Mouse (Mus musculus): Measurements from ENCODE around the gene Olfr95. TPM values are rescaled to one million over a fixed set of nuclear protein-coding genes. Genes with fewer than 3 reads are reported as not detected.

Olfr95 gene
- polyA plus RNA-seq, 1 experiment from 2014 or later = not detected

GRCm38 (mm10) chr17:37210884-37211768, 1.8 kb downstream of the Olfr95 start:
- 15% methylated on average over 40 of the region's 40 CpGs for WGBS
- H3K4me2 ChIP-seq (replicated peaks; ENCODE audit: low read depth, low read length) = peak overlapping the region; percentile 36
- no peaks in the 10 kb centered on the region for H3K4me1 ChIP-seq (ENCODE audit: control insufficient read depth, insufficient read depth, low read length)
- H3K9ac ChIP-seq (replicated peaks; ENCODE audit: low read depth, low read length) = no peak overlapping the region
- peak overlapping the region; percentile 22 for H3K4me3 ChIP-seq (ENCODE audit: low read depth, low read length)
- H3K9me3 ChIP-seq (ENCODE audit: control insufficient read depth, low read depth, low read length) = no peaks in the 10 kb centered on the region
- no peak for ATAC-seq (ENCODE audit: insufficient number of reproducible peaks, insufficient read depth, low FRiP score, low read depth)
- H3K27ac ChIP-seq (ENCODE audit: low read length) = no peak overlapping the region
- H3K36me3 ChIP-seq (ENCODE audit: control insufficient read depth, insufficient read depth, low read length) = no peaks in the 10 kb centered on the region
- peaks cover 8% of the 10 kb centered on the region; the same call in 1 of the 2 replicates for H3K27me3 ChIP-seq (ENCODE audit: control insufficient read depth, insufficient read depth, low read length)

GRCm38 (mm10) chr17:37203917-37204236, 9.0 kb downstream of the Olfr95 start:
- WGBS = 26% methylated on average over 3 of the region's 3 CpGs
- Histone ChIP-seq H3K36me3 (ENCODE audit: control insufficient read depth, insufficient read depth, low read length) (no peaks in the 10 kb centered on the region), H3K27me3 (ENCODE audit: control insufficient read depth, insufficient read depth, low read length) (no peaks in the 10 kb centered on the region), H3K4me3 (ENCODE audit: low read depth, low read length) (no peak overlapping the region), H3K4me2 (replicated peaks; ENCODE audit: low read depth, low read length) (no peak overlapping the region), H3K9ac (replicated peaks; ENCODE audit: low read depth, low read length) (no peak overlapping the region), H3K9me3 (ENCODE audit: control insufficient read depth, low read depth, low read length) (no peaks in the 10 kb centered on the region), H3K4me1 (ENCODE audit: control insufficient read depth, insufficient read depth, low read length) (no peaks in the 10 kb centered on the region), H3K27ac (ENCODE audit: low read length) (no peak overlapping the region)
- no peak for ATAC-seq (ENCODE audit: insufficient number of reproducible peaks, insufficient read depth, low FRiP score, low read depth)

GRCm38 (mm10) chr17:37203206-37203916, 9.6 kb downstream of the Olfr95 start:
- Histone ChIP-seq H3K9me3 (ENCODE audit: control insufficient read depth, low read depth, low read length) (no peaks in the 10 kb centered on the region), H3K4me3 (ENCODE audit: low read depth, low read length) (no peak overlapping the region), H3K4me2 (replicated peaks; ENCODE audit: low read depth, low read length) (no peak overlapping the region), H3K4me1 (ENCODE audit: control insufficient read depth, insufficient read depth, low read length) (no peaks in the 10 kb centered on the region), H3K36me3 (ENCODE audit: control insufficient read depth, insufficient read depth, low read length) (no peaks in the 10 kb centered on the region), H3K9ac (replicated peaks; ENCODE audit: low read depth, low read length) (no peak overlapping the region), H3K27ac (ENCODE audit: low read length) (no peak overlapping the region), H3K27me3 (ENCODE audit: control insufficient read depth, insufficient read depth, low read length) (0 out of 2 replicates have a peak, but pooled peaks cover under 1% of the 10 kb centered on the region)
- no peak for ATAC-seq (ENCODE audit: insufficient number of reproducible peaks, insufficient read depth, low FRiP score, low read depth)
- WGBS = under 1% methylated on average over 4 of the region's 4 CpGs

- no peak within 1 kb of the TSS for H3K27ac ChIP-seq (ENCODE audit: low read length)
- no peak within 1 kb of the TSS for H3K9ac ChIP-seq (replicated peaks; ENCODE audit: low read depth, low read length)
- WGBS = 71% methylated on average over 2 of the region's 2 CpGs
- no peak for ATAC-seq (ENCODE audit: insufficient number of reproducible peaks, insufficient read depth, low FRiP score, low read depth)
- H3K4me1 ChIP-seq (ENCODE audit: control insufficient read depth, insufficient read depth, low read length) = no peaks in the 10 kb centered on the region
- H3K36me3 ChIP-seq (ENCODE audit: control insufficient read depth, insufficient read depth, low read length) = no peaks in the 10 kb centered on the region
- H3K4me3 ChIP-seq (ENCODE audit: low read depth, low read length) = no peak within 1 kb of the TSS
- H3K27me3 ChIP-seq (ENCODE audit: control insufficient read depth, insufficient read depth, low read length) = peaks cover 19% of the 10 kb centered on the region; the same call in 1 of the 2 replicates
- no peaks in the 10 kb centered on the region for H3K9me3 ChIP-seq (ENCODE audit: control insufficient read depth, low read depth, low read length)
- H3K4me2 ChIP-seq (replicated peaks; ENCODE audit: low read depth, low read length) = no peak within 1 kb of the TSS
These were observed 12.0 kb downstream of the Olfr95 start, which contains the start of gene Olfr94 for GRCm38 (mm10) chr17:37200894-37201293. Gene Olfr94, minus strand, starts transcription at chr17:37200994.

GRCm38 (mm10) chr17:37196845-37197724, 15.8 kb downstream of the Olfr95 start:
- H3K27me3 ChIP-seq (ENCODE audit: control insufficient read depth, insufficient read depth, low read length) = peaks cover 19% of the 10 kb centered on the region; the same call in 1 of the 2 replicates

GRCm38 (mm10) chr17:37194782-37195181, 18.1 kb downstream of the Olfr95 start:
- Histone ChIP-seq H3K27me3 (ENCODE audit: control insufficient read depth, insufficient read depth, low read length) (peaks cover 19% of the 10 kb centered on the region; the same call in 1 of the 2 replicates), H3K9ac (replicated peaks; ENCODE audit: low read depth, low read length) (no peak overlapping the region), H3K27ac (ENCODE audit: low read length) (no peak overlapping the region), H3K4me1 (ENCODE audit: control insufficient read depth, insufficient read depth, low read length) (no peaks in the 10 kb centered on the region), H3K9me3 (ENCODE audit: control insufficient read depth, low read depth, low read length) (no peaks in the 10 kb centered on the region), H3K4me2 (replicated peaks; ENCODE audit: low read depth, low read length) (no peak overlapping the region), H3K36me3 (ENCODE audit: control insufficient read depth, insufficient read depth, low read length) (no peaks in the 10 kb centered on the region), H3K4me3 (ENCODE audit: low read depth, low read length) (no peak overlapping the region)
- ATAC-seq (ENCODE audit: insufficient number of reproducible peaks, insufficient read depth, low FRiP score, low read depth) = no peak
- WGBS = 80% methylated on average over 5 of the region's 5 CpGs

More at GRCm38 (mm10) chr17:37196845-37197724, 15.8 kb downstream of the Olfr95 start:
- no peaks in the 10 kb centered on the region for H3K9me3 ChIP-seq (ENCODE audit: control insufficient read depth, low read depth, low read length)
- peak overlapping the region; percentile 46 for H3K4me3 ChIP-seq (ENCODE audit: low read depth, low read length)
- H3K4me1 ChIP-seq (ENCODE audit: control insufficient read depth, insufficient read depth, low read length) = no peaks in the 10 kb centered on the region
- H3K4me2 ChIP-seq (replicated peaks; ENCODE audit: low read depth, low read length) = peak overlapping the region; percentile 85
- H3K9ac ChIP-seq (replicated peaks; ENCODE audit: low read depth, low read length) = no peak overlapping the region
- H3K27ac ChIP-seq (ENCODE audit: low read length) = no peak overlapping the region
- ATAC-seq (ENCODE audit: insufficient number of reproducible peaks, insufficient read depth, low FRiP score, low read depth) = peak; percentile 85
- no peaks in the 10 kb centered on the region for H3K36me3 ChIP-seq (ENCODE audit: control insufficient read depth, insufficient read depth, low read length)
- under 1% methylated on average over 77 of the region's 77 CpGs for WGBS

GRCm38 (mm10) chr17:37193656-37194055, 19.3 kb downstream of the Olfr95 start, which contains the start of gene Ubd:
Gene Ubd, plus strand, starts transcription at chr17:37193892.
- no peaks in the 10 kb centered on the region for H3K4me1 ChIP-seq (ENCODE audit: control insufficient read depth, insufficient read depth, low read length)
- no peak within 1 kb of the TSS for H3K4me2 ChIP-seq (replicated peaks; ENCODE audit: low read depth, low read length)
- 77% methylated on average over 2 of the region's 2 CpGs for WGBS
- H3K27me3 ChIP-seq (ENCODE audit: control insufficient read depth, insufficient read depth, low read length) = peaks cover 19% of the 10 kb centered on the region; the same call in 1 of the 2 replicates
- no peak within 1 kb of the TSS for H3K9ac ChIP-seq (replicated peaks; ENCODE audit: low read depth, low read length)
- H3K36me3 ChIP-seq (ENCODE audit: control insufficient read depth, insufficient read depth, low read length) = no peaks in the 10 kb centered on the region
- no peaks in the 10 kb centered on the region for H3K9me3 ChIP-seq (ENCODE audit: control insufficient read depth, low read depth, low read length)
- H3K27ac ChIP-seq (ENCODE audit: low read length) = no peak within 1 kb of the TSS
- H3K4me3 ChIP-seq (ENCODE audit: low read depth, low read length) = no peak within 1 kb of the TSS
- no peak for ATAC-seq (ENCODE audit: insufficient number of reproducible peaks, insufficient read depth, low FRiP score, low read depth)

GRCm38 (mm10) chr17:37193032-37193431, 19.9 kb downstream of the Olfr95 start:
- no peak overlapping the region for H3K4me2 ChIP-seq (replicated peaks; ENCODE audit: low read depth, low read length)
- no peaks in the 10 kb centered on the region for H3K9me3 ChIP-seq (ENCODE audit: control insufficient read depth, low read depth, low read length)

More at GRCm38 (mm10) chr17:37193032-37193431, 19.9 kb downstream of the Olfr95 start:
- Histone ChIP-seq H3K27me3 (ENCODE audit: control insufficient read depth, insufficient read depth, low read length) (peaks cover 15% of the 10 kb centered on the region; the same call in 1 of the 2 replicates), H3K4me3 (ENCODE audit: low read depth, low read length) (no peak overlapping the region), H3K4me1 (ENCODE audit: control insufficient read depth, insufficient read depth, low read length) (no peaks in the 10 kb centered on the region), H3K9ac (replicated peaks; ENCODE audit: low read depth, low read length) (no peak overlapping the region), H3K36me3 (ENCODE audit: control insufficient read depth, insufficient read depth, low read length) (no peaks in the 10 kb centered on the region), H3K27ac (ENCODE audit: low read length) (no peak overlapping the region)
- no peak for ATAC-seq (ENCODE audit: insufficient number of reproducible peaks, insufficient read depth, low FRiP score, low read depth)
